Mouse (Mus musculus) granulocyte monocyte progenitor cell, adult 5-6 weeks (primary cell): ENCODE results near the gene Cbs. TPM values are rescaled to one million over a fixed set of nuclear protein-coding genes. Genes with fewer than 3 reads are reported as not detected.
A peak's percentile ranks its signal among the peaks of the same experiment; 100 is the strongest.

Source experiments
- ATAC-seq: replicated peaks from 2 replicates; pipeline ENCODE4 v1.8.0; 2016; ENCODE audit warnings: mild to moderate bottlenecking, moderate TSS enrichment, inconsistent platforms; ENCODE audit not compliant: poor library complexity, severe bottlenecking
- total RNA-seq, 2 experiments: library from RNA; stranded (forward) in 1 of 2; stranded (reverse) in 1 of 2; fragments of 200-712, 200-1000 nt in 1 of 2; fragments of >200 nt in 1 of 2; fragmentation: Nextera tagmentation in 1 of 2; gene quantifications; 2 replicates each; pipeline ENCODE4 v1.2.3; 2014 to 2017

Gene Cbs
- total RNA-seq, 2 experiments from 2014 or later = 0.28 to 0.57 TPM

DNA sequence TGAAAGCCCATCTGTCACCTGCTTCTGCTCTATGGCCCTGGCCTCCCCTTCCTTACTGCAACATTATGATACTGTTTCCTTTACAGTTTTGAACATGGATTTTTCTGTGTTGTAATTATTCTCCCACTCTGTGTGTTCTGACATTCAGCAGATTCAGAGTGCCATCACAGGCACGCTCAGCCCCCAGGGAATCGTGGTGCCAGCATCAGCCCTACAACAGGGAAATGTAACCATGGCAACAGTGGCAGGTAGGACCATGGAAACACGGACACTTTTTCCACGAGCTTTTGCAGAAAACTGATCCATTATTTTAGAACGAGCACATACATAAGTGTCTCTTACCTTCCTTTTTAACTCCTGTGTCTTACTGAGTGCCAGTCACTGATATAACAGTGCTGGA is 42.0 kb downstream of the Cbs start:
- ATAC-seq = no peak; the same call in 1 of the 2 replicates

DNA sequence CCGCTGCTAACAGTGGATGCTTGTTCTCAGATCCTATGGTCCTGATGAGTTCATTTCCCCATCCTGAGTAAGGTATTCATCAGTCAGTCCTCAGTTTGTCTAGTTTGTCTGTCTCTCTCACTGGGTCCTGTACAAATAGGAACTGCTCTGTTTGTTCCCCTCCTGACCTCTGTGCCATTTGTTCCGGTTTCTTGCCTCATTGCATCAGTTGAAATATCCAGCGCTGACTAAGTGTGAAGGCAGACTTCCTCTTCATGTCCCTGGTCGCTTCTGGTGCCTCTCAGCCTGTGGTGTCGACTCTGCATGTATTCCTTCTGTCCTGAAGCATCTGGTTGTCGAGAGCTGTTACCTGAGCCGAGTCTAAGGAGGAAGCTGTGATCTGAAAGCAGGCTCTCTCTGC is 42.4 kb downstream of the Cbs start:
- peak; percentile 97 for ATAC-seq

DNA sequence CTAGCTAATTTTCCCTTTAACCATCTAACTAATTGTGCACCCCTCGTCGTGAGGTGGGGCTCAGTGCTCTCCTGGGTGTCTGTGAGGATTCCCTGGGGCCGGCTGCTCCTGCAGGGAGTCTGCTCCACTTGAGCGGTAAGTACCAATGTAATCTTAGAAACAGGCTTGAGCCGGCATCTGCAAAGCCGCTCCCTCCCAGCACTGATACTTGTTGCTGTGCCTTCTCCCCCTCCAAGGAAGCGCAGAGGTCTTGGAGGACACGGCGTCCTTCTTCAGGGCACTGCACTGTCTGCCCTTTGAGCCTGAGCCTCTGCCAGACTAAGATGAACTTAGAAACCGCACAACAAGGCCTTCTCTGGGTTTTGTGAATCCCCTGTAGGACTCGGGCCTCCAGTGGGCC is 46.2 kb downstream of the Cbs start:
- ATAC-seq = no peak

DNA sequence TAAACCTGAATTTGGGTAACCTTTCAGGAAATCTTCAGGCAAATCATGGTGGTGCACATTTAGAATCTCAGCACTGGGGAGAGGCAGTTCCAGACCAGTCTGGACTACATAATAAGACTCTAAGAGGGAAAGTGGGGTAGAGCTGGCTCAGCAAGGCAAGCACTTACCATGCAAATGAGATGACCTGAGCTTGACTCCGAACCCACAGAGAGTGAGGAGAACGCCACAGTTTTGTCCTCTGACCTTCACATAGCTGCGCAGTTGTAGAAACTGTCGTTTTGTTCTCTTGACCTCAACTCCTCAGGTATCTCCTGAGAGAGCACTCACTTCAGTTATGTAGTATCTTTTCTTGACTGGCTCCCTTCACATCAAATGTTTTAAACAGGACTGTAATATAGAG is 48.3 kb downstream of the Cbs start:
- ATAC-seq = no peak

DNA sequence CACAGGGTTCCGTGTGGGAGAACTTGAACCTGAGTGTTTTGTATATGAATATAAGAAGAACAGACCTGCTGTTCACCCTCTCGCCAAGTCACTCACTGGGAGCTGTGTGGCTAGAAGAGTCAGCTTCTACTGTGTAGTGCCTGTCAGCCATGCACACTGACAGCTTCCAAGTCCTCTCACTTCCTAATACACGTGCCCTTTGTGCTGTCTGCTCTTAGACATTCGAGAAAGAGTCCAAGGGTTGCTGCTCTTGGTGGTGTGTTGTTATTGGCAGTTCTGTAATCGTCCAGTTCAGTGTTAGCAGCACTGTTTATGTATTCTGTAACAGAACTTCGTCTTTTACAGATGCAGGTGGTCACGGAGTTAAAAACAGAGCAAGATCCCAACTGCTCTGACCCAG is 48.9 kb downstream of the Cbs start:
- ATAC-seq = no peak

DNA sequence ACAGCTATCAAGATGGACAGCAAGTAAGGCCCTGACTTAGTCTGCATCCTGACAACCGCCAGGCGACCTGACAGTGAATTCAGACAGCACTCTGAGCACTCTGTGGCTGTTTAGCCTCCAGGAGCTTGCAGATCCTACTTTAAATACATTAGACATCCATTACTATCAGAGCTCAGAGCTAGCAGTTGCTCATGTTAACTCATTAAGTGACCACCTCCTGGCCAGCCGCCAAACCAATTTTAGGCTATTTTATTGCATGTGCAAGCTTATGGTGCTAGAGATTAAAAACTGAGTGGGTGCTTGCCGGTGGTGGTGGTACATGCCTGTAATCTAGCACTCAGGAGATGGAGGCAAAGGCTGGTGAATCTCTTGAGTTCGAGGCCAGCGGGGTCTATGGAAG is 53.3 kb downstream of the Cbs start:
- no peak for ATAC-seq

DNA sequence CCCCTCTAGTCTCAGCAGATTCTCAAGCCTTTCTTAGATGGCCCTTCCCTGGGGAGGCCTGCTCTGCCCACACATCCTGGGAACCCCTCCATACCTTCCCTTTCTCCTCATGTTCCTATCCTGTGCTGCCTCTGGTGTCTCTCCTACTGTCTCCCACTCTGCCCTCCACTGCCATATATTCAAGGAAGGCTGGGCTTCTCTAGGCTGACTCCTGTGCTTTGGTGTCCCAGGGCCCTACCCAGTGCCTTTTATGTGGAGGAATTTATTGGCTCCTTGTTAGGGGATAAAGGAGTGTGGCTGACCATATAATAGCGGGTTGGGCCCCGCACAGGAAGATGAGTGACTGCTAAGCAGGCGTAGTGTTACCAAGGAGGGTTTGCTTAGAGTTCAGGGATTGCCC is 53.9 kb downstream of the Cbs start:
- no peak for ATAC-seq

DNA sequence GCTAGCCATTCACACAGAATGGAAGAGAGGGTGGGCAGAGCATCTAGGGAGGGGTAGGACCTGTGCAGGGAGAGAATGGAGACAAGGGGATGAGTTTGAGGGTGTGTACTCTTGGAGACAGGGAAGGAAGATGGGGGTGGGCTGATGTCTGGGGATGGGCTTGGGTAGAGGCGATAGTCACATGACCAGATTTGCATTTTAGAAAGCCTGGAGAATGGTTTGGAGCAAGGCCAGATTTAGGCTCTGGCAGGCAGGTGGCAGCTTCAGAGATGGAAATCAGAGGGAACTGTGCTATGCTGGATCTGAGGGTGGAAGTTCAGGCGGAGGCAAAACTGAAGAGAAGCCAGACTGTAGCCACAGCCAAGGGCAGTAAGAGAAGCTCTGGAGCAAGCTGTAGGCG is 56.7 kb downstream of the Cbs start:
- ATAC-seq = no peak

DNA sequence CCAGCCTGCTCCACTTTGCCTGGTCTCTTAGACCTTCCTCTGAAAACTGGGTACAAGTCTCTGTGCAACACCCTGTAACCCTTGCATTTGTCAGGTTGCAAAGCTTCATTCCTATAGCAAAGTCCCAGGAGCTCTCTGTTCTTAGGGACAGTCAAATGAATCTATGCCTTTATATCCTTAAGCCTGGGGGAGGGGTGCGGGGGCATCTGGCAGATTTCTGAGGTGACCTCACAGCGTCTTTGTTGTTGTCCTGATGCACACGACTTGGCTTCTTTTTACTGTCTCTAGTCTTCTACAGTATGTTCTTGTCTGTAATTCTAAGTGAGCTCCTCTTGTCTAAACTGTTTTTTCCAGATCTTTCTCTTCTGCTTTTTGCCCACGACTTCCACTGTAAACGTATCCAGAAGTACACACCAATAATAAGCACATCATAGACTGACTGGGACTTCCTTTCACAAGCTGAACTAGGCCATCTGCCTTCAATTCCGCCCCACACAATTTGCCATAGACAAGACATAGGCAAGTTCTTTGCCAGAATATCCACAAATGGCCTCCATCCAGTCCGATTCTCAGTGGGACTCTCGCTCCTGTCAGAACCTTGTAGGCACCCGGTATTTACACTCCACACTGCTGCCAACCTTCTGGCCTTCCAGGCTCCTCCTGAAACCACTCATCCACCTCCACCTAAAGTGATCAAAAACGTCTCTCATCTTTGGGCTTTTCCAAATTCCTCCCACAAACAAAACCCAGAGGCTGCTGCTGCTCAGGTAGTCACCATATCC is 60.5 kb downstream of the Cbs start:
- no peak for ATAC-seq

DNA sequence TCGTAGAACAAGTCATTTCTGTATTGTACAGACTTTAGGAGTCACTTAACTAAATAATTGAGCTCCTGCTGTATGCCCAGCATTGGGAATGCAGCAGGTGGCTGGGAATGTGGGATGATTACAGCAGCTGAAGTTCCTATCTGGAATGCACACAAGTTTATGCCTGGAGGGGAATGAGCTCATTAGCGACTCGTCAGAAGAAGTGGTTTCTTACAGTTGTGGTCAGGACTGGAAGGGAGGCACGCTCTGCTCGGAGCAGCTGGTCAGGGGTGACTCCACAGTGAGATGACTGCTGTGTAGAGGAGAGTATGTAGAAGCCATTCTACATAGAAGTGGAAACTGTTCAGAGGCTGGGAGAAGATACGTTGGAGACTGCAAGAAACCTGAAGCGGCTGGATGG is 62.4 kb downstream of the Cbs start:
- ATAC-seq = peak; percentile 53; the same call in 1 of the 2 replicates

DNA sequence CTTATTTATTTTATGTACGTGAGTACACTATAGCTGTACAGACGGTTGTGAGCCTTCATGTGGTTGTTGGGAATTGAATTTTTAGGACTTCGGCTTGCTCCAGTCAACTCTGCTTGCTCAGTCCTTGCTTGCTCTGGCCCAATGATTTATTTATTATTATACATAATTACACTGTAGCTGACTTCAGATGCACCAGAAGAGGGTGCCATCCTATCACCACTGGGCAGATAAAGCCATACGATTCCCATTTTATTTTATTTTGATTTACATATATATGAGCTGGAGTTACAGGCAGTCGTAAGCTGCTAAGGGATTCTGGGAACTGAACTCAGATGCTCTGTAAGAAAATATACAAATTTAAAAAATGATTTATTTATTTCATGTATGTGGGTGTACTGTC is 65.3 kb downstream of the Cbs start:
- ATAC-seq = no peak

DNA sequence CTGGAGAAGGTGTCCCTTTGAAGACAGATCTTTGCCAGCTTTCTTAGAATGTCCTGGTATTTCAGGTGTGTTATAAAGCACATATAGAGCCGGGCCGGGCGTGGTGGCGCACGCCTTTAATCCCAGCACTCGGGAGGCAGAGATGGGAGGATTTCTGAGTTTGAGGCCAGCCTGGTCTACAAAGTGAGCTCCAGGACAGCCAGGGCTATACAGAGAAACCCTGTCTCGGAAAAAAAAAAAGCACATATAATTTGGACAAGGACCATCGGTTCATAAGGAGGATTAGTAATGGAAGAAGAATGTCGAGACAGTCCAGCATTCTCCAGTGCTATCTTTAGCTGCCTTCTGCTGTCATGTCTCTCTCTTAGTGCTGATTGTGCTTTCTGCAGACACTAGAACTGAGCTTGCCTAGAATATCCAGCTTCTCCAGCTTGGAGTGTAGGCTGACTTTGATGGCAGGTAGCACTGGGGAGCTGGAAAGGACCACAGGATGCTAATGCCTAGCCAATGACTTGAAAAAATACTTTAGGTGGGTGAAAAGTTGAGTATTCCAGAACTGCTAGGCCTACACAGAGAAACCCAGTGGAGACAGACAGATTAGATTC is 66.6 kb downstream of the Cbs start:
- ATAC-seq = no peak

DNA sequence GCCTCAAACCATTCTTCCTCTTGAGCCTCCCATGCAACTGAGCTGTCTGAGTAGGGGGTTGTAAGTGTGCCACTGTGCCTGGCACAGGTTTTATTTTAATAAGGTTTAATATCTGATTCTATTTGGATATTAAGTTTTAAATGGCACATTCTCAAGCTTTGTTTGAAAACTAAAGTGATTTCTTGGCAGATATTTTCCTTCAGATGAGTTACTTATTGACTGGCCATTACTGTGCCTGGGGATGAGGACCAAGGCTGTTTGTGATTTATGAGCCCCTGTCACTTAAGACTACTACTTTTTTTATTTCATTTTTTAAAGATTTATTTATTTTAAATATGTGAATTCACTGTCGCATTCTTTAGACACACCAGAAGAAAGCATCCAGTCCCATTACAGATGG is 67.3 kb downstream of the Cbs start:
- ATAC-seq = no peak

DNA sequence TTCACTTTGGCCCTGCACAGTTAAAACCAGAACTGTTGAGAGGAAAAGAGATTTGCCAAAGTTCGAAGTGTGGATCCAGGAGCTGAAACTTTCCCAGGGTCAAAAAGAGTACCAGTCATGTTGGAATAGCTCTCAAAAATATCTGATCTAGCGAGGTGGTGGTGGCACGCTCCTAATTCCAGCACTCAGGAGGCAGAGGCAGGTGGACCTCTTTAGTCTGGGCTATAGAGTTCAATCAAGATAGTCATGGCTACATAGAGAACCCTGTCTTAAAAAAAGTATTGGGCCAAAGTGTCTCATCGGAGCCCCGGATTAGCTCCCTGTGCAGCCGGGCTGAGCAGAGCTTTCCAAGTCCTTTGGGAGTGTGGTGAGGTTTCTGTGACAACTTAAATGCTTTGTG is 70.8 kb downstream of the Cbs start:
- ATAC-seq = no peak

DNA sequence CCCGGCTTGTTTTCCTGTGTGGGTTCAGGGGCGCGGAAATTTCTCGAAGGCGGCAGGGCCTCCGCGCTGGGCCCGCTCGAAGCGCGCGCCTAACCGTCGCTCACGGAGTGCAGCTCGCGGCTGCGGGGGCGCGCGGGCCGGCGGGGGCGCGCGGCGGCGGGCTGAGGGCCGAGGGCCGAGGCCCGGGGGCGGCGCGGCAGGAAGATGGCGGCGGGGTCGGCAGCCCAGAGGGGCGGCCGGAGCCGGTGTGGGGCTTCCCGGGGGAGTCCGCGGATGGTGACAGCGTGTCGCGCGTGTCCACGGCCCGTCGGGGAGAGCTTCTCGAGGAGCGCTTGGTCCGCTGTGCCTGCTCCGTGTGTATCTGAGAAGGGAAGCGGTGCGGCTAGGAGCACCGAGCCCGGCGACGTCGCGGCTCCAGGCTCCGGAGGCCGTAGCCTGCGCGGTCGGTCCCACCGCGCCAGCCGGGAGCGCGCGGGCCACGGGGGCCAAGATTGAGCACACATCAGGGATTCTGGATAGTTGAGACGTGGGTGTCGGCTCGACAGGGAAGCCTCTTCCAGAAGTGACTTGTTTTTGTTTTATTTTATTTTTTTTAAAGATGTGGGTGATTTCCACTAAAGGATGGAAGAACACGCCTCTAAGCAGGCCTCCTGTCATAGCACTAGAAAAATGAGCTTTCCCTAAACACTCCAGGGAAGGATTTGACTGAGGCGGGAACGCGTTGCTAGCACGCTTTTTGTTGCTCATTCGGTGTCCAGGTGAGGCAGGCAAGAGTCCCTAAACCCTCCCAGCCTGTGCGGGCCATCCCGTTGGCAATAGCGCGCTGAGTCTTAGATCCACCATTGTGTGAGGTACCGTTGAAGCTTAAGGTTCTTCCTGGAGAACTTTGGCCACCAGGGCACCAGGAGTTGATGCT is 71.6 kb downstream of the Cbs start:
- no peak for ATAC-seq

DNA sequence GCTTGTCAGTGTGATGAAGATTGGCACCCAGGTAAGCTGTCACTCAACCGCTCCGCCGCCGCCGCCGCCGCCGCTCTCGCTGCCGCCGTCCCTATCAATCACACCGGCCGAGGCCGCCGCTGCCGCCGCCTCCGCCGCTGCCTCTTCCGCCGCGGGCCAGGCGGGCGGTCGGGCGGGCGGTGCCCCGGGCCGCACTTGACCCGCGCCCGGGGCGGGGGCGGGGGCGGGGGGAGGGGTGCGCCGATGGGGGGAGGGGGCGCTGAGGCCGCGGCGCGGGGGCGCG is 72.2 kb downstream of the Cbs start:
- no peak for ATAC-seq

DNA sequence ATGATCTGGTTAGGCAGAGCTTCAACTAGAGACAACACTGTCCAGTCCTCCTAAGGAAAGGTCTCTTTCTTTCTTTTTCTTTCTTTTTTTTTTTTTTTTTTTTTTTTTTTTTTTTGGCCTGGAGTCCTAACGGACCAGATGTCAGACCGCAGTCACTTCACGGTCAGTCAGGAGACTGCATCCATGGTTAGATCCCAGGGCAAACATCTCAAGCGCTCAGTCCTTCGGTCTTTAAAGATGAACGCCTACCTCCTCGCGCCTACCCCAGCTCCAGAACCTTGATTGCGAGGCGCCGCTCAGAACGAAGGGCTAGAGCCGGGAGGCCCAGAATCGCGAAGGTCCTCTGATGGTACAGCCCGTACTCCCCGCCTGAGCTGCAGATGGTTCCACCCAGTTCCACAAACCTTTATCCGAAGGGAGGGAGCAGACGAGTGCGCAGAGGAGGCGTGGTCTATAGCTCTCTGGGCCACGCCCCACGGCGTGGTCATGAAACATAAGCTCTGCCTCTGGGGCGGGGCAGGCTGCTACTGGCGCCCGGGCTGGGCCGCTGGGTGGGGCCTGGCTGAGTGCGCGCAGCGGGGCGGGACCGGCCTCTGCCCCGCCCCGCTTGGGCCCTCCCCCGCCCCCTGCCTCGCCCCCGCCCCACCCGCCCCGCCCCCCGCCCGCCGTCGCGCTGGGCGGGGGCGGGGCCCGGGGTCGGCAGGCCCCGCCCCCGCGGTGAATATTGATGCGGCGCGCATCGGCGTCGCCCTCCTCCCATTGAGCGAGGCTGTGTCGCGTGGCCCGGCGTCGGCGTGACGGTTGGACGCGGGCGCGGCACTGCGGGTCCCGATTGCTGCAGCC is 72.8 kb downstream of the Cbs start, which contains the start of gene Pknox1:
TSS of gene Pknox1 (plus strand) at position 720 of the 843 bp plus-strand sequence.
- ATAC-seq = peak; percentile 87

DNA sequence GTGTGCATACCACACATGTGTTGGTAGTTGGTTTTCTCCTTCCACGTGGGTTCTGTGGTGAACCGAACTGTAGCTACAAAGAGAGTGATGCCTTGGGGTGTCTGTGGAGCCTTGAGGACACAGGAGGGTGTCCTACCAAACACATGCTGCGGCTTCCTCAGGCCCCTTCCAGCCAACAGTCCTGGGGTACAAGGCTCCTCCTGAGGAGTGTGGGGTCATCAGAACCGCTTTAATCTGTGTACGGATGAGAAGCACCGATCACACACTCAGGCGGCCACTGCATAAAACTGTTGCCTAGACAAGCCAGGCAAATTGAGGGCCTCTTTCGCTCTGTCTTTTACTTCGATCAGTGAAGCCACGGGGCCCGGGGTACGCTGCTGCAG is 73.4 kb downstream of the Cbs start:
- ATAC-seq = no peak

DNA sequence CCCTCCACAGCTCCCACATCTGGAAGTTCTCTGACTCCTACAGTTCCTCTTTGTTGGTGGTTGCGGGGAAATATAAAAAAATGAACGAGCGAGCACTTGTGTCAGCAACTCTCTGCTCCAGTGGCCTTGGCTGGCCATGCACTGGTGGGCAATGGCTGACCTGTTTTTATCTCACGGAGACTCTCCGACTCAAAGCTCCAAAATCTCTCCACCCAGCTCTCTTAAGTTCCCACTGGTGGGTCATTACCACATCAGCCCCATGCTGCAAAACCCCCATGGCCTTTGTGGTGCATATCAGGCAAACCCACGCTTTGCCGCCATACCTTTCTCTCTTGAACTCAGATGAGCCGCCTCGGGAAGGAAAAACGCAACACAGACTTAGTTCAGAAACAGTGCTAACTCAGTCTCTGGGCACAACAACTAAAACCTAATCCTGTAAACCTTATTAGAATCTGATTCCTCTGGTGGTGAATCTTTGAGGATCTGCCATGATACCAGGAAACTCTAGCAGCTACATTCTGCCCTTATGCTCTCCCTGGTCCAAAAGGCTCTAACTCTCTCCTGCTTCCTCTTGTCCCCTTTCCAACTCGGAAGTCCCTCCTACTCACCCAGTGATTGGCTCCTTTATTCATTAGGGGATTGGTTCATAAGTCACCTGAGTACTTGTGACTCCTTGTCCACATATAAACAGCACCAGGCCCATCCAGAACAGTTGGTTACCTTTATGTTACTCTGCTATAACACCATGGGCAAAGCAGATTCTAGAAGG is 77.8 kb downstream of the Cbs start:
- ATAC-seq = peak; percentile 53
